Mouse (Mus musculus): Measurements from ENCODE around the gene Trappc3. TPM values are rescaled to one million over a fixed set of nuclear protein-coding genes. Genes with fewer than 3 reads are reported as not detected.

Trappc3 gene
- polyA plus RNA-seq (2012; rRNA removed): 23.1 and 26.0 TPM in 2 replicates

GRCm38 (mm10) chr4:126262119-126262807, at the start of gene Trappc3:
Trappc3 (plus strand) TSS chr4:126262325.

GRCm38 (mm10) chr4:126256131-126256791, 5.9 kb upstream of the Trappc3 start, which contains the start of gene Map7d1:
Map7d1 (minus strand) TSS chr4:126256343.

GRCm38 (mm10) chr4:126286492-126286891, 24.4 kb downstream of the Trappc3 start, which contains the start of gene Col8a2:
Col8a2 (plus strand) TSS chr4:126286793.

GRCm38 (mm10) chr4:126321111-126321853, 59.2 kb downstream of the Trappc3 start, which contains the start of gene Adprhl2:
Adprhl2 (minus strand) TSS chr4:126321703.

GRCm38 (mm10) chr4:126325281-126325861, 63.2 kb downstream of the Trappc3 start, which contains the start of gene Tekt2:
Tekt2 (minus strand) TSS chr4:126325688.

Other genes with a start within 250 kb of the Trappc3 start
- 2.4 and 3.6 TPM in 2 replicates for gene Csf3r, start 237.8 kb upstream of the Trappc3 start, polyA plus RNA-seq (2012; rRNA removed)
- gene Mrps15, start 215.4 kb upstream of the Trappc3 start, polyA plus RNA-seq (2012; rRNA removed): 46.5 and 47.6 TPM in 2 replicates
- 0.35 and 0.38 TPM in 2 replicates for gene Oscp1, start 203.8 kb upstream of the Trappc3 start, polyA plus RNA-seq (2012; rRNA removed)
- 16.8 and 19.3 TPM in 2 replicates for gene Lsm10, start 165.7 kb upstream of the Trappc3 start, polyA plus RNA-seq (2012; rRNA removed)
- 4.9 and 5.1 TPM in 2 replicates for gene Stk40, start 158.4 kb upstream of the Trappc3 start, polyA plus RNA-seq (2012; rRNA removed)
- 10.4 and 11.8 TPM in 2 replicates for gene Eva1b, start 114.6 kb upstream of the Trappc3 start, polyA plus RNA-seq (2012; rRNA removed)
- 0.58 TPM in 2 replicates for gene Sh3d21, start 98.8 kb upstream of the Trappc3 start, polyA plus RNA-seq (2012; rRNA removed)
- 67.4 and 69.5 TPM in 2 replicates for gene Thrap3, start 59.6 kb upstream of the Trappc3 start, polyA plus RNA-seq (2012; rRNA removed)
- gene Map7d1, start 6.0 kb upstream of the Trappc3 start, polyA plus RNA-seq (2012; rRNA removed): 10.1 and 11.0 TPM in 2 replicates
- 0.21 and 0.51 TPM in 2 replicates for gene Col8a2, start 24.5 kb downstream of the Trappc3 start, polyA plus RNA-seq (2012; rRNA removed)
- 14.3 and 15.6 TPM in 2 replicates for gene Adprhl2, start 59.4 kb downstream of the Trappc3 start, polyA plus RNA-seq (2012; rRNA removed)
- gene Tekt2, start 63.4 kb downstream of the Trappc3 start, polyA plus RNA-seq (2012; rRNA removed): 0.70 and 0.89 TPM in 2 replicates
- gene Ago3, start 167.2 kb downstream of the Trappc3 start, polyA plus RNA-seq (2012; rRNA removed): 1.3 TPM in 2 replicates
- 3.2 and 4.3 TPM in 2 replicates for gene Ago1, start 206.3 kb downstream of the Trappc3 start, polyA plus RNA-seq (2012; rRNA removed)